Mouse (Mus musculus) hindbrain, postnatal 0 days (tissue): Measurements from ENCODE around the gene Anapc15-ps. TPM values are rescaled to one million over a fixed set of nuclear protein-coding genes. Genes with fewer than 3 reads are reported as not detected.

ENCODE experiments used
- ATAC-seq: fragments of 200-750 bp; cut with Nextera tagmentation; 2 replicates; pipeline ENCODE4 v1.8.0; 2017; ENCODE audit warnings: mild to moderate bottlenecking, moderate TSS enrichment, moderate library complexity
- DNase-seq: peaks from one replicate; pipeline ENCODE4 v3.0.0-alpha.2; 2015; ENCODE audit warnings: low spot score
- H3K27ac ChIP-seq: fragments of 300-500 bp; sonication (generic); 2 replicates; pipeline ENCODE4 v1.5.1; 2014; ENCODE audit warnings: mild to moderate bottlenecking
- H3K27me3 ChIP-seq: fragments of 300-500 bp; sonication (generic); 2 replicates; pipeline ENCODE4 v1.6.1; 2014; ENCODE audit warnings: low read length, mixed read lengths; ENCODE audit not compliant: insufficient read depth
- H3K36me3 ChIP-seq: fragments of 300-500 bp; sonication (generic); 2 replicates; pipeline ENCODE4 v1.6.1; 2014; ENCODE audit warnings: low read length, mixed read lengths; ENCODE audit not compliant: insufficient read depth
- H3K4me1 ChIP-seq: fragments of 300-500 bp; sonication (generic); 2 replicates; pipeline ENCODE4 v1.6.1; 2014; ENCODE audit warnings: antibody characterized with exemption, low read length, mixed read lengths; ENCODE audit not compliant: insufficient read depth
- H3K4me2 ChIP-seq: fragments of 300-500 bp; sonication (generic); 2 replicates; pipeline ENCODE4 v1.6.1; 2014; ENCODE audit warnings: low read depth, mild to moderate bottlenecking, low read length, moderate library complexity, mixed read lengths
- H3K4me3 ChIP-seq: fragments of 300-500 bp; sonication (generic); 2 replicates; pipeline ENCODE4 v1.5.1; 2014; ENCODE audit warnings: low read length
- H3K9ac ChIP-seq: fragments of 300-500 bp; sonication (generic); replicated peaks from 2 replicates; pipeline ENCODE4 v1.6.1; 2014; ENCODE audit warnings: mild to moderate bottlenecking, low read length, moderate library complexity, mixed read lengths
- H3K9me3 ChIP-seq: fragments of 300-500 bp; sonication (generic); 2 replicates; pipeline ENCODE4 v1.6.1; 2016; ENCODE audit warnings: low read length, mixed read lengths
- CTCF ChIP-seq: IDR thresholded peaks from 2 replicates; pipeline ENCODE4 v1.5.1; 2016; ENCODE audit warnings: antibody characterized with exemption, control low read depth, low read depth
- WGBS: fragments of 180-500 bp; shearing (Covaris S2); extraction: QIAGEN DNeasy Blood & Tissue Kit; methylation state at CpG from one replicate; pipeline ENCODE4 v1.1.7; 2014; 5-methylcytosine and 5-hydroxymethylcytosine counted together
- polyA plus RNA-seq: library from polyadenylated mRNA; unstranded; fragments of >200 nt; fragmentation: Nextera tagmentation; extraction: Ambion mirVana; gene quantifications from 2 replicates; pipeline ENCODE4 v1.2.1, GENCODE M21; 2015
- total RNA-seq: library from RNA; depleted of rRNA; stranded (reverse); fragments of >200 nt; gene quantifications from 2 replicates; pipeline ENCODE4 v1.2.3, GENCODE M21; 2014

Anapc15-ps gene
- total and polyA plus RNA-seq, 2 experiments from 2014 or later, result not detected

DNA sequence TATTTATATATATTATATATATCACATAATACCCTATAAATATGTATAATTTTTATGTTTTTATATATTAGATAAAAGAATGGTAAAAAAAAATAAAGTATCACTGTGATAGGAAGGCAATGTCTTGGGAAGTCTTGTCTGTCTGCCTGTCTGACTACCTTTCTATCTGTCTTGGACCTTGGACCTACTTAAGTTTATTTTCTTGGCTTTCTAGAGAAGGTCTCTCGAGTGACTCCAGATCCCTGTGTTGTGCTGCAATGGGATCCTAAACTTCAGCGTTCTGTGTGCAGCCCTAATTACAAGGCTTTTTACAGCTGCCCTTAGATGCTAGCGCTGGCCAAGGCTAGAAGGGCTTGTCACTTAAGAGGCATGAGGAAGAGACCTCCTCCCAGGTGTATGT is 8.6 kb downstream of the Anapc15-ps start:
- Histone ChIP-seq H3K9me3 (no peaks in the 10 kb centered on the region), H3K36me3 (no peaks in the 10 kb centered on the region), H3K4me1 (no peaks in the 10 kb centered on the region), H3K27me3 (no peaks in the 10 kb centered on the region), H3K4me3 (no peak overlapping the region), H3K4me2 (no peak overlapping the region), H3K9ac (no peak overlapping the region), H3K27ac (no peak overlapping the region)
- no peak for TF ChIP-seq CTCF
- WGBS, result 84% methylated on average over 3 of the region's 3 CpGs
- ATAC-seq (no peak), DNase-seq (no peak)

DNA sequence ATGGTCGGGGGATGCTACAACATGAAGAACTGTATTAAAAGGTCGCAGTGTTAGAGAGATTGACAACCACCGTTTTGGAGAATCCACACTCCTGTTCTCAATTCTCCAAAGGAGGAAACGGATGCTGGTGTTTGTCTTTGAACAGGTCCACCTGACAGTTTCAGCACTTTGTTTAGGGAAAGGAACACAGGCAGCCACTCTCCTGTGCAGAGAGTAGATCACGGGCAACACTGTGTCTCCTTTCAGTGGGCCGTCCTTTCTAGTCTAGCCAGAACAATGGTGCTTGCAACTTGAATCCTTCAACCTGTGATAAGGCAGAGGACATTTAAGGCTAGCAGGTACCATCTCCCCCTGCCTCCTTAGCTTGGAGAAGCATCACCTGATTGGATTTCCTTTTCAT is 12.9 kb downstream of the Anapc15-ps start:
- Histone ChIP-seq H3K36me3 (no peaks in the 10 kb centered on the region), H3K27me3 (no peaks in the 10 kb centered on the region), H3K27ac (no peak overlapping the region), H3K9ac (no peak overlapping the region), H3K9me3 (no peaks in the 10 kb centered on the region), H3K4me3 (no peak overlapping the region), H3K4me2 (no peak overlapping the region), H3K4me1 (no peaks in the 10 kb centered on the region)
- 82% methylated on average over 6 of the region's 6 CpGs for WGBS
- no peak for TF ChIP-seq CTCF
- DNase-seq, result no peak
- ATAC-seq, result no peak

DNA sequence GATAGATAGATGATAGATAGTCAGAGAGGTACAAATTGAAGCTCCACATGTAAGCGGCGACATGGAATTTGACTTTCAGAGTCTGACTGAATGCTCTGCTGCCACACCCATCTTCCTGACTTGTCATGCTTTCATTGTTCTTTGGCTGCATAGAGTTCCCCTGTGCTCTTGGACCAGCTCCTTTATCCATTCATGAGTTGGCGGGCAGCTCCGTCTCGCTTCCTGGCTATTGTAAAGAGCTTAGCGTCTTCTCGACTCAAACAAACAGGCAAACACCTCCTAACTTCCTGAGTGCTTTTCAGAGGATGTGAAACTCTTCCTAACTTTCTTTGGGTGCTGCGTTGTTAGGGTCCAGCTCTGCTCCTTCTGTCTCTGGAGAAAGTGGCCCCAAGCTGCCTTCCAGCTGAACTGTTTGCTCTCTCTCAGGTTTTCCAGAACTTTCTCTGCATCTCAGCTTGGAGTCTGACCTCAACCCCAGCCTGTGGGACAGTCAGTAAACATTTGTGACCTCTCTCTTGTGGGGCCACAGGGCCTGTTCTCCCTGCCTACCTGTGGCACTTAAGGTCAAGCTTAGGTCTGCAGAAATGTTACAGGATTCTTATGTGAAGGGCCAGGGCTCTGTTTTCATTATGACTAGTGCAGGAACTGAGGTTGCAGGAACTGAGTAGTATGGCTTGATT is 13.6 kb downstream of the Anapc15-ps start:
- no peak overlapping the region for H3K9ac ChIP-seq
- no peaks in the 10 kb centered on the region for H3K4me1 ChIP-seq
- H3K27ac ChIP-seq, result no peak overlapping the region
- H3K9me3 ChIP-seq, result no peaks in the 10 kb centered on the region
- no peaks in the 10 kb centered on the region for H3K27me3 ChIP-seq
- H3K36me3 ChIP-seq, result no peaks in the 10 kb centered on the region
- ATAC-seq (no peak), DNase-seq (no peak)
- no peak overlapping the region for H3K4me3 ChIP-seq
- 28% methylated on average over 8 of the region's 8 CpGs for WGBS
- TF ChIP-seq CTCF, result no peak
- H3K4me2 ChIP-seq, result no peak overlapping the region

DNA sequence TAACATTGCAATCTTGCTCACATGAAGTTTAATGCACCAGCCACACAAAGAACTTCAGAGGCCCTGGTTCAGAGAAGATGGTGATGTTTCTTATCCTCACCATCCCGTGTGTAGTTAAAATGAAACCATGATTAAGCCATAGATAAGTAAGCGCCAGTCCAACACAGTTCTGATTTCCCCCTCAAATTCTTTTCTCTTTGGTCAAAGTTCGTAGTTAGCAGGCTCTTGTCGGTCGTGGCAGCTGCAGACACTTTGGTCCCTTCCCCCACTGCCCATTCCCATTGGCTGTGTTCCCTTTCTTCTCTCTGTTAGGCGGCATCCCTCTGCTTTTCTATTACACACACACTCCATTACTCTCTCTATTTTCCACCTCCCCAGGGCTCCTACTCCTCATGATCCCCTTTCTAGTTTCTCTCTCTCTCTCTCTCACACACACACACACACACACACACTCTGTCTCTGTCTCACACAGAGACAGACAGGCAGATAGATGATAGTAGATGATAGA is 14.4 kb downstream of the Anapc15-ps start:
- H3K27me3 ChIP-seq, result no peaks in the 10 kb centered on the region
- no peak for ATAC-seq
- no peaks in the 10 kb centered on the region for H3K36me3 ChIP-seq
- WGBS, result 37% methylated on average over 6 of the region's 6 CpGs
- no peaks in the 10 kb centered on the region for H3K9me3 ChIP-seq
- no peak overlapping the region for H3K4me2 ChIP-seq
- peak; percentile 13 for DNase-seq
- H3K4me3 ChIP-seq, result no peak overlapping the region
- H3K9ac ChIP-seq, result no peak overlapping the region
- H3K4me1 ChIP-seq, result no peaks in the 10 kb centered on the region
- no peak for TF ChIP-seq CTCF
- no peak overlapping the region for H3K27ac ChIP-seq

DNA sequence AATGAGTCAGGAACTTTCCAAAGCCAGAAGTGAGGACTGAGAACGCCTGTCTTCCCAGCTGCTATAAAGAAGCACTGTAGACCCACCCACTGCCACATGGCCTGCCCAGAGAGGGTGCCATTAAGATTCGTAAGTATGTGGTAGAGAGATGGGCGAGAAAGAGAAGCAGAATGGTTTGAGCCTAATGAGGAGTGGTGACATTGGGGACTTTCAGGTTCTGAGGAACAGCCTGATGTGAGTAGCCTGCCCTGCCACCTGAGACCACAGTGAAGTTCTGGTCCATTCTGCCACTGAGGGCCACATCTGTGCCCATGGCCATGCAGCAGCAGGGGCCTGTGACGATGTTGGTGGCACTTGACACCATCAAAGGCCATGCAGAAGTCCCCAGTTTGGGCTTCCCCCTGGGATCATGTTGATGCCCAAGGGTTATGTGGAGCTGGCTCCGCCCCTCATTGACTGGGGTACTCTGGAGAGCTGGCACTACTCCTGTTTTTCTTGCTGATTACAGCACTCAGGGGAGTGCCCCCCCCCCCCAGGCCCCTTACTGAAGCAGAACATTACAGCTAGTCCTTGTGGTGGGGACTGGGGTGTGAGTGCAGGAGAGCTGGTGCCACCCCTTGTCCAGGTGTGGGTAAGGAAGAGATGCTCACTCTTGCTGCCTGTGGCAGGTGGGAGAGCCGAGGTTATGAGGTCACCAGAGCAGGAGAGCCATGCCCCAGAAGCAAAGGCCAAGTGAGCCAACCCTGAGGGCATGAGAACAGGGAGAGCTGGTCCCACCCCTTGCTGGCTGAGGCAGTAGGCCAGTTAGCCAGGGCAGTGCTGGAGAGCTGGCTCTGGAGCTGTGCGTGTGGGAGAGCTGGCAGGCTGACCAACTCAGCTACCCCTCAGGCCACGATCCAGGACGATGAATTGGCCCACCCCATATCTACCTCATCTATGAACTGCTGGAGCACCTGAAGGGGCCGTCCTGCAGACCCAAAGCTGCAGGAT is 16.7 kb downstream of the Anapc15-ps start:
- Histone ChIP-seq H3K4me1 (no peaks in the 10 kb centered on the region), H3K4me3 (no peak overlapping the region), H3K9ac (no peak overlapping the region), H3K4me2 (no peak overlapping the region), H3K36me3 (no peaks in the 10 kb centered on the region), H3K9me3 (no peaks in the 10 kb centered on the region), H3K27ac (no peak overlapping the region), H3K27me3 (no peaks in the 10 kb centered on the region)
- TF ChIP-seq CTCF, result no peak
- DNase-seq (no peak), ATAC-seq (0 out of 2 replicates have a peak, but pooled peaks have one; percentile 27)
- 77% methylated on average over 10 of the region's 10 CpGs for WGBS

DNA sequence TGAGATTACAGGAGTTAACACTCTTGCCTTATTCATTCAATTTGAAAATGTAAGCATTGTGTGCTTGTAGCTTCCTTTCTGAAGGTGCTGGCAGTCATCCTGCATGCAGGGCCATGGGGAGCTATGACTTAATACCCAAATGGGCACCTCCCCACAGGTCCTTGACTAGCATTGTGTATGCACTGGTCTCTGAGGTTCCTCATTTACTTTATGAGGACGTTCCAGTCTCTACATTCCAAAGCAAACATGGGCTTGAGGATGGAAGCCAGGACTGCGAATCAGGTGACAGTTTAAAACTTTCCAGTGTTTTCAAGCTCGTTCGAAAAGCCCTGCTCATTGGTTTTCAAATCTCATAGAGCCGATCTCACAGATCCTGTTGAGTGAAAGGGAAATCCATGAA is 21.1 kb downstream of the Anapc15-ps start:
- no peaks in the 10 kb centered on the region for H3K36me3 ChIP-seq
- no peak for TF ChIP-seq CTCF
- H3K27ac ChIP-seq, result no peak overlapping the region
- no peaks in the 10 kb centered on the region for H3K9me3 ChIP-seq
- no peak overlapping the region for H3K4me2 ChIP-seq
- H3K9ac ChIP-seq, result no peak overlapping the region
- no peaks in the 10 kb centered on the region for H3K4me1 ChIP-seq
- H3K27me3 ChIP-seq, result no peaks in the 10 kb centered on the region
- ATAC-seq, result no peak
- no peak overlapping the region for H3K4me3 ChIP-seq
- 91% methylated on average over 5 of the region's 5 CpGs for WGBS
- no peak for DNase-seq
